ENCODE assay signal across 9 mouse cellular contexts in the genomic region with DNA sequence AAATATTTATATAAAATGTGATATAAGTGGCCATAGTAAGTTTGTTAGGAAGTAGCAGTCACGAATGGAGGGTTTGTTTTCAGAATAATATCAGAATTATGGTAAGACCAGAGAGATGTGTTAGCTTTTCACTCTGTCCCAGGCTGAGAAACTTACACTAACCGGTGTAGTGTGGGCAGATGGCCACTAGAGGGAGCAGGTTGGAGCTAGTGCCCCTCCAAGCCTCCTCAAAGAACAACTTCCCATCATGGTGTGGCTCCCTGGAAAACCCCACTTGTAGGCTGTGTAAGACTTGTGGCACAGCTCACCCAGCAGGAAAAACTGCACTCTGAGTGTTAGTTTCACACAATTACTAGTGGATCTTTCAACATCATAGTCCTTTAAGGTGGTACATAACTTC.
A peak's percentile ranks its signal among the peaks of the same experiment; 100 is the strongest.
DNase-seq lines count a peak whose midpoint lies in the region; ATAC-seq and TF ChIP-seq lines count a peak whose summit lies in the region.
"Had no signal": no experiment of that assay in that cellular context is flagged by ENCODE, and none has a peak within 500 bp of the region (broad histone marks: within the 10 kb centered on the region; RNA-seq: fewer than 3 reads in every experiment).

No protein-coding gene starts in this region.

- H3K4me2 ChIP-seq in midbrain, embryonic 11.5 days: no peak overlapping the region
- no peak overlapping the region for H3K4me2 ChIP-seq in midbrain, embryonic 16.5 days (ENCODE audit: low read length)
- no peak overlapping the region for H3K4me2 ChIP-seq in forebrain, embryonic 15.5 days (replicated peaks)
- no peak overlapping the region for H3K4me2 ChIP-seq in kidney, postnatal 0 days (ENCODE audit: low read length)
- H3K4me2 ChIP-seq: neural tube, embryonic 13.5 days had no signal

- H3K36me3 ChIP-seq in midbrain, embryonic 11.5 days (ENCODE audit: control insufficient read depth, insufficient read depth, low read length): no peaks in the 10 kb centered on the region
- H3K36me3 ChIP-seq in midbrain, embryonic 16.5 days (ENCODE audit: control insufficient read depth, insufficient read depth, low read length): no peaks in the 10 kb centered on the region
- H3K36me3 ChIP-seq in forebrain, embryonic 15.5 days: no peaks in the 10 kb centered on the region
- H3K36me3 ChIP-seq in kidney, postnatal 0 days (ENCODE audit: insufficient read depth, low read length): no peaks in the 10 kb centered on the region
- no peaks in the 10 kb centered on the region for H3K36me3 ChIP-seq in liver, adult 2 months (ENCODE audit: control insufficient read depth, insufficient read depth, low read length)
- H3K36me3 ChIP-seq: neural tube, embryonic 13.5 days had no signal

- DNase-seq in midbrain, embryonic 11.5 days (ENCODE audit: low spot score, missing footprints): peak; percentile 98
- DNase-seq in c-Kit-positive CD71-positive TER-119-positive erythroid progenitor cells, embryonic 14.5 days (ENCODE audit: low spot score): peak; percentile 21
- DNase-seq in kidney, postnatal 0 days (ENCODE audit: low spot score): peak; percentile 80
- peak; percentile 6 for DNase-seq in liver, adult 2 months (ENCODE audit: extremely low read depth, low read depth, low spot score)
- DNase-seq in retina, postnatal 7 days (ENCODE audit: low read depth, low spot score): peak; percentile 52

- WGBS in midbrain, embryonic 11.5 days: 7% methylated on average over 2 of the region's 2 CpGs
- 1% methylated on average over 2 of the region's 2 CpGs for WGBS in midbrain, embryonic 16.5 days
- 8% methylated on average over 2 of the region's 2 CpGs for WGBS in forebrain, embryonic 15.5 days
- 1% methylated on average over 2 of the region's 2 CpGs for WGBS in kidney, postnatal 0 days
- 2% methylated on average over 2 of the region's 2 CpGs for WGBS in liver, adult 2 months

- no peaks in the 10 kb centered on the region for H3K4me1 ChIP-seq in midbrain, embryonic 11.5 days (ENCODE audit: control insufficient read depth, insufficient read depth, low read length)
- H3K4me1 ChIP-seq in midbrain, embryonic 16.5 days (ENCODE audit: control insufficient read depth, insufficient read depth, low read length): no peaks in the 10 kb centered on the region
- H3K4me1 ChIP-seq in forebrain, embryonic 15.5 days: no peaks in the 10 kb centered on the region
- no peaks in the 10 kb centered on the region for H3K4me1 ChIP-seq in kidney, postnatal 0 days (replicated peaks; ENCODE audit: insufficient read depth, low read length)
- no peaks in the 10 kb centered on the region for H3K4me1 ChIP-seq in liver, adult 2 months (ENCODE audit: control insufficient read depth, insufficient read depth, low read length)
- H3K4me1 ChIP-seq: neural tube, embryonic 13.5 days had no signal

- TF ChIP-seq POLR2A in liver, adult 2 months (IDR thresholded peaks at IDR 0.05; ENCODE audit: extremely low read depth, insufficient read depth, low read length): no peak

- H3K4me3 ChIP-seq in midbrain, embryonic 11.5 days (ENCODE audit: low read depth, low read length): no peak overlapping the region
- H3K4me3 ChIP-seq in midbrain, embryonic 16.5 days (ENCODE audit: low read depth, low read length): no peak overlapping the region
- no peak overlapping the region for H3K4me3 ChIP-seq in forebrain, embryonic 15.5 days
- H3K4me3 ChIP-seq in kidney, postnatal 0 days (replicated peaks; ENCODE audit: low read depth, low read length): no peak overlapping the region
- H3K4me3 ChIP-seq in liver, adult 2 months (ENCODE audit: insufficient read depth, low read depth, low read length): no peak overlapping the region
- H3K4me3 ChIP-seq: neural tube, embryonic 13.5 days had no signal

- peak; percentile 86 for TF ChIP-seq CTCF in kidney, postnatal 0 days (IDR thresholded peaks at IDR 0.05; ENCODE audit: low read depth)
- TF ChIP-seq CTCF in liver, adult 2 months (IDR thresholded peaks at IDR 0.05; ENCODE audit: low read depth, low read length): peak; percentile 83

- no peaks in the 10 kb centered on the region for H3K79me2 ChIP-seq in liver, adult 2 months (ENCODE audit: control insufficient read depth, insufficient read depth, low read length)

- H3K27me3 ChIP-seq in midbrain, embryonic 11.5 days (ENCODE audit: control insufficient read depth, insufficient read depth, low read length): no peaks in the 10 kb centered on the region
- H3K27me3 ChIP-seq in midbrain, embryonic 16.5 days (ENCODE audit: control insufficient read depth, insufficient read depth, low read depth, low read length): no peaks in the 10 kb centered on the region
- no peaks in the 10 kb centered on the region for H3K27me3 ChIP-seq in forebrain, embryonic 15.5 days
- H3K27me3 ChIP-seq in kidney, postnatal 0 days (ENCODE audit: insufficient read depth, low read length): no peaks in the 10 kb centered on the region
- no peaks in the 10 kb centered on the region for H3K27me3 ChIP-seq in liver, adult 2 months (ENCODE audit: control insufficient read depth, insufficient read depth, low read length)
- H3K27me3 ChIP-seq: neural tube, embryonic 13.5 days had no signal

- no peak overlapping the region for H3K27ac ChIP-seq in midbrain, embryonic 11.5 days (ENCODE audit: low read depth, low read length)
- no peak overlapping the region for H3K27ac ChIP-seq in midbrain, embryonic 16.5 days (ENCODE audit: low read length)
- H3K27ac ChIP-seq in forebrain, embryonic 15.5 days (replicated peaks): no peak overlapping the region
- H3K27ac ChIP-seq in kidney, postnatal 0 days: no peak overlapping the region
- no peak overlapping the region for H3K27ac ChIP-seq in liver, adult 2 months (replicated peaks; ENCODE audit: insufficient read depth, low read depth, low read length)
- H3K27ac ChIP-seq: neural tube, embryonic 13.5 days had no signal

- ATAC-seq in midbrain, embryonic 11.5 days (ENCODE audit: low FRiP score): no peak
- ATAC-seq in midbrain, embryonic 16.5 days: no peak
- ATAC-seq in forebrain, embryonic 15.5 days (replicated peaks): peak; percentile 68; the same call in 1 of the 2 replicates
- no peak for ATAC-seq in kidney, postnatal 0 days (replicated peaks; ENCODE audit: low FRiP score, low read depth)
- no peak for ATAC-seq in activated CD4-positive, CD25-positive, alpha-beta regulatory T cell, adult 4 months

- no peak overlapping the region for H3K9ac ChIP-seq in midbrain, embryonic 11.5 days (ENCODE audit: low read length)
- no peak overlapping the region for H3K9ac ChIP-seq in midbrain, embryonic 16.5 days (ENCODE audit: low read depth, low read length)
- H3K9ac ChIP-seq in forebrain, embryonic 15.5 days (replicated peaks): no peak overlapping the region
- H3K9ac ChIP-seq in kidney, postnatal 0 days (ENCODE audit: low read depth, low read length): no peak overlapping the region
- H3K9ac ChIP-seq in liver, adult 2 months (ENCODE audit: low read depth, low read length): no peak overlapping the region
- H3K9ac ChIP-seq: neural tube, embryonic 13.5 days had no signal

- H3K9me3 ChIP-seq in midbrain, embryonic 11.5 days (ENCODE audit: control insufficient read depth, low read length): no peaks in the 10 kb centered on the region
- H3K9me3 ChIP-seq in midbrain, embryonic 16.5 days (replicated peaks; ENCODE audit: control insufficient read depth, low read length, poor library complexity, severe bottlenecking): no peaks in the 10 kb centered on the region
- no peaks in the 10 kb centered on the region for H3K9me3 ChIP-seq in forebrain, embryonic 15.5 days
- no peaks in the 10 kb centered on the region for H3K9me3 ChIP-seq in kidney, postnatal 0 days (replicated peaks; ENCODE audit: low read length)
- H3K9me3 ChIP-seq: neural tube, embryonic 13.5 days had no signal

Comparison
In these comparisons a context has a peak if more than half of its experiments do, and no peak if none do; other contexts are left out.
1. DNase-seq: peak in every context shown above with its lines; median percentile 98 in midbrain, embryonic 11.5 days; 80 in kidney, postnatal 0 days; 52 in retina, postnatal 7 days; 21 in c-Kit-positive CD71-positive TER-119-positive erythroid progenitor cells, embryonic 14.5 days; 6 in liver, adult 2 months.